Mouse (Mus musculus) hindbrain, embryonic 14.5 days (tissue): Measurements from ENCODE around the gene Lypd6b. TPM values are rescaled to one million over a fixed set of nuclear protein-coding genes. Genes with fewer than 3 reads are reported as not detected.

Source experiments
- ATAC-seq: fragments of 200-750 bp; cut with Nextera tagmentation; 2 replicates; pipeline ENCODE4 v1.8.0; 2017; ENCODE audit warnings: moderate number of reproducible peaks, mild to moderate bottlenecking, moderate TSS enrichment, moderate library complexity; ENCODE audit not compliant: low FRiP score
- DNase-seq: peaks from one replicate; pipeline ENCODE4 v3.0.0-alpha.2; 2015; ENCODE audit warnings: low spot score
- H3K27ac ChIP-seq: fragments of 300-500 bp; sonication (generic); 2 replicates; pipeline ENCODE4 v1.5.1; 2014; ENCODE audit warnings: mild to moderate bottlenecking, moderate library complexity
- H3K27me3 ChIP-seq: fragments of 300-500 bp; sonication (generic); 2 replicates; pipeline ENCODE4 v1.6.1; 2014; ENCODE audit warnings: mild to moderate bottlenecking, low read length, mixed read lengths; ENCODE audit not compliant: control insufficient read depth, insufficient read depth
- H3K36me3 ChIP-seq: fragments of 300-500 bp; sonication (generic); replicated peaks from 2 replicates; pipeline ENCODE4 v1.6.1; 2014; ENCODE audit not compliant: control insufficient read depth, insufficient read depth
- H3K4me1 ChIP-seq: fragments of 300-500 bp; sonication (generic); replicated peaks from 2 replicates; pipeline ENCODE4 v1.6.1; 2014; ENCODE audit warnings: antibody characterized with exemption, low read length, mixed read lengths; ENCODE audit not compliant: control insufficient read depth, insufficient read depth
- H3K4me2 ChIP-seq: fragments of 300-500 bp; sonication (generic); replicated peaks from 2 replicates; pipeline ENCODE4 v1.6.1; 2014; ENCODE audit warnings: mild to moderate bottlenecking, moderate library complexity
- H3K4me3 ChIP-seq: fragments of 300-500 bp; sonication (generic); replicated peaks from 2 replicates; pipeline ENCODE4 v1.5.1; 2014; ENCODE audit warnings: mild to moderate bottlenecking, low read length
- H3K9ac ChIP-seq: fragments of 300-500 bp; sonication (generic); 2 replicates; pipeline ENCODE4 v1.6.1; 2014
- H3K9me3 ChIP-seq: fragments of 300-500 bp; sonication (generic); 2 replicates; pipeline ENCODE4 v1.6.1; 2016; ENCODE audit warnings: low read length; ENCODE audit not compliant: control insufficient read depth
- WGBS: fragments of 180-500 bp; shearing (Covaris S2); extraction: QIAGEN DNeasy Blood & Tissue Kit; methylation state at CpG from one replicate; pipeline ENCODE4 v1.1.7; 2014; 5-methylcytosine and 5-hydroxymethylcytosine counted together
- polyA plus RNA-seq: library from polyadenylated mRNA; unstranded; fragments of >200 nt; fragmentation: Nextera tagmentation; extraction: Ambion mirVana; gene quantifications from 2 replicates; pipeline ENCODE4 v1.2.1, GENCODE M21; 2014

Gene Lypd6b
- polyA plus RNA-seq, 1 experiment from 2014 or later = 14.6 TPM

DNA sequence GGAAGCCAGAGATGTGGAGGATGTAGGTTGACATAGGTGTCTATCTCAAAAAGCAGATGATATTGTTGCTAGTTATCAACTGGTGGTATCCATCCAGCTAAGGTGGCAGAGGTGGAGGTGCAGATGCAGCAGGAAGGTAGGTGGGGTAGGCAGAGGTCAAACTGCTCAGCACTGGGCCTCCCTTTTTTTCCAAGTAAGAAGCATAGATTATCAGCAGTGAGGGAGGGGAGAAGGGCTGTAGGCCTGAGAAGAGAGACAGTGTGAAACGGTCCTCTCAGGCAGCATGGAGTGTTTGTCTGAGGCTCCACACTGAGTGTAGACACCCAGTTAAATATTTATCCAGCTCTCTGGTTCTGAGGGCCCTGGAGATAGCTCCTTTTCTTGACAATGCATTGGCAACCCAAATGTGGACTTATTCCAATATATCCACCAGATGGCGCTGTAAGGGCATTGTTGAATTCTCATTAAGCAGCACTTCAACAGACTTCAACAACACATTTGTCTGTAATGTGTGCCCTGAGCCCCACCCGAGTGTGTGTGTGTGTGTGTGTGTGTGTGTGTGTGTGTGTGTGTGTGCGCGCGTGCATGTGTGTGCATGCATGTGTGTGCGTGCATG lies 23.0 kb upstream of the Lypd6b start:
- Histone ChIP-seq H3K9me3 (no peaks in the 10 kb centered on the region), H3K9ac (no peak overlapping the region), H3K36me3 (peaks cover 81% of the 10 kb centered on the region), H3K4me3 (no peak overlapping the region), H3K4me1 (no peaks in the 10 kb centered on the region), H3K27ac (no peak overlapping the region), H3K27me3 (no peaks in the 10 kb centered on the region), H3K4me2 (no peak overlapping the region)
- WGBS = 58% methylated on average over 7 of the region's 7 CpGs
- DNase-seq (peak; percentile 95), ATAC-seq (peak; percentile 76)

DNA sequence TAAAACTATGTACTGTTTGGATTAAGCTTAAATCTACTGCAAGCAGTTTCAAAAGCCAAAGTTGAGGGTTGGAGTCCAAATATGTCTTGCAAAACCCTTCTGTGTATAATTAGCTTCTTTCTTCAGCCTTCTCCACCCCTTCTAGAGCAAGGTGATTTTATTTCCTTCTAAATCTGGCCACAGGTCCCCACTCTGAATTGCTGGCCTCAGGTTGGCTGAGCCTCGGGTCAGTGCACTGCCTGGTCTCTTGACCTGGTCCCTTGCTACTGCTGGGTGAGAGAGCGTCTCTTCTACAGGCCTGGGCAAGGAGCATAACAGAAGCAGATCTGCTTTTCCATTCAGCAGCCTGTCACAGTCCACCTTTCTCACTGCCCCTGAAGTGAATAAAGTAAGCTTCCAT lies 18.6 kb upstream of the Lypd6b start:
- Histone ChIP-seq H3K4me2 (no peak overlapping the region), H3K36me3 (peaks cover 75% of the 10 kb centered on the region), H3K4me3 (no peak overlapping the region), H3K9me3 (no peaks in the 10 kb centered on the region), H3K27me3 (no peaks in the 10 kb centered on the region), H3K27ac (no peak overlapping the region), H3K4me1 (no peaks in the 10 kb centered on the region), H3K9ac (no peak overlapping the region)
- no peak for DNase-seq
- no peak for ATAC-seq
- 72% methylated on average over 2 of the region's 2 CpGs for WGBS

DNA sequence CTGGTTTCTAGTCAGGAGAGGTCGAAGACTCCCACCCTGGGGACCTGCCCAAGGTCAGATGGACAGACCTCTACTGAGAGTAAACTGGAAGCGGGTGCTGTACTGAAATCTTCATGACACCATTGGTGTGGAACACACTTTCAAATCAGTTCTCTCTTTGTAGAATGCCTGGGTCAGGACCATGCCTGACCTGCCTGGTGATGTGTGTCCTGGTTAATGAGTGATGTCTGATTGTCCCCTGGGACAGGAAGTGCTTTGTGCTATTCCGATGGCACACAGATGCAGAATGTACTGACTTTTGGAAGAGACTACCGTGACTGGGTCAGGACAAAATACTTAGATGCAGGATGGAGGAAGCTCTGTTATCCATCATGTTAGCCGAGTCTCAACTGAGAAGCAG lies 17.0 kb upstream of the Lypd6b start:
- Histone ChIP-seq H3K4me3 (no peak overlapping the region), H3K27me3 (no peaks in the 10 kb centered on the region), H3K27ac (no peak overlapping the region), H3K4me2 (no peak overlapping the region), H3K9me3 (no peaks in the 10 kb centered on the region), H3K4me1 (no peaks in the 10 kb centered on the region), H3K36me3 (peaks cover 80% of the 10 kb centered on the region), H3K9ac (no peak overlapping the region)
- WGBS = 59% methylated on average over 5 of the region's 5 CpGs
- DNase-seq (no peak), ATAC-seq (no peak)

DNA sequence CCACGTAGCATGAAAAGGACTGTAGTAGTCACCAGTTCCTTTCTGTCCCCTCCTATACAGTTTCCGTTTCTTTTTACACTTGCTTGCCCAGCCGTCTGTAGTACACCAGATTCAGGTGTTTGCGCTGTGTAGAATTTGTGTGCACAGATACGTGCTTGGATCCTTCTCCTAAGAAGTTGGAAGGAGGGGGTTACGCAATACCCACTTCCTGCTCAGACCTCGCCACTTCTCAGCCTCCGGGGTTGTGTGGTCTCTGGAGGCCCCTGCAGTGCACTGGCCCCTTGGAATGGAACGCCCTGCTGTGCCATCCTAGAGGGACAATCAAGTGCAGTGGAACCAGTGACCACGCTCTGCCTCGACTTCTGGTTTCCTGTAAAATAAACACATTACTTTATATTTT lies 16.3 kb upstream of the Lypd6b start:
- H3K9me3 ChIP-seq = no peaks in the 10 kb centered on the region
- WGBS = 72% methylated on average over 11 of the region's 11 CpGs
- H3K4me2 ChIP-seq = no peak overlapping the region
- no peak overlapping the region for H3K4me3 ChIP-seq
- DNase-seq = no peak
- H3K9ac ChIP-seq = no peak overlapping the region
- no peaks in the 10 kb centered on the region for H3K27me3 ChIP-seq
- H3K27ac ChIP-seq = no peak overlapping the region
- H3K36me3 ChIP-seq = peaks cover 74% of the 10 kb centered on the region
- no peak for ATAC-seq
- no peaks in the 10 kb centered on the region for H3K4me1 ChIP-seq

DNA sequence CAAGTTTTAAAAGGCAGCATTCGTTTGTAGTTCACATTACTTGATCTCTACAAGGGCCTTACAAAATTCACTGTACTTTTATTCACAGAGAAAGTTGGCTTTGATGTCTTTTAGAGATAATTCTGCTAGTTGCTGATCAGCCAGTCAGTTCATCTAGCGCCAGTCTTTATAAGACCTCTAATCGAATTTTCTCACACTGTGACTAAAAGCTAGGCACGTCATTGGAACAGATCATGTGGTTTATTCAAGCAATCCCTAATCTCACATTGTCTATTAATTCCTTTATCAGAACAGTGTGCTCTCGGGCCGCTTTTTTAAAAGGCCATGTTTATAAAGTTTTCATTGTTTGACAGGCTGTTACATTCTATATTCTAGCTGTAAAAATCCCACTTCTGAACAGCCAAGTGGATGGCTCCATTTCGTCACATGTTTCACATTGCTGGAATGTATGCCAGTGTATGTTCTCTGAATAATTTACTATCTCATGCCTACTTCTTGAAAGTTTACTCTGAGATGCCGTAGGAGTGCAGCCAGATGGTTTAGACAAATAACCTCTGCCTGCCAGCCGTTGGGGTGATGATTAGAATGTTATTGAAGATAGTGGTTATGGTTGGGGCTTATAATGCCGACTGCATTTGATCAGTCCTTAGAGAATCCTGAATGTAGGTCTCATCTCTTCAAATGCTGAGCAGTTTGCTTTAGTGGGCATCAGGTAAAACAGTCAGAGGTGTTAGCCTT lies 14.1 kb upstream of the Lypd6b start:
- ATAC-seq (no peak), DNase-seq (no peak)
- Histone ChIP-seq H3K9me3 (no peaks in the 10 kb centered on the region), H3K36me3 (peaks cover 53% of the 10 kb centered on the region), H3K4me1 (no peaks in the 10 kb centered on the region), H3K4me3 (no peak overlapping the region), H3K27ac (no peak overlapping the region), H3K27me3 (no peaks in the 10 kb centered on the region), H3K9ac (no peak overlapping the region), H3K4me2 (no peak overlapping the region)
- 82% methylated on average over 10 of the region's 10 CpGs for WGBS

DNA sequence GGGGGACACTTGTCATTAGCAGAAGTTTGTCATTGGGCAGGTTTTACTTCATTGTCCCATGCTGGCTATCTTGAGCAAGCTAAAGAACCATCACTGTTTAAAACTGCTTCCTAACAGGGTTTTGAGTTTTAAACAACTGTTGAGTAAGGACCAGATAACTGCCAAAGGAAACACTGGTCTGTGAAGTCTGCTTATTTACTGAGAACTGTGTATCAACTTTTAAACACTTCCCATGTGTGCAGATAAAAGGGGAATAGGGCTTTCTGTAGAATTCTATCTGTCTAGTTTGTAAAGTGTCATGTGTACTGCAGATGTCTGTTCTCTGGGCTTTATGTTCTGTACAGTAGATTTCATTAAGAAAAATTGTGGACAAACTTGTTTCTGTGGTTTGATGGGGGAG lies 13.3 kb upstream of the Lypd6b start:
- no peaks in the 10 kb centered on the region for H3K27me3 ChIP-seq
- H3K4me3 ChIP-seq = no peak overlapping the region
- ATAC-seq = no peak

DNA sequence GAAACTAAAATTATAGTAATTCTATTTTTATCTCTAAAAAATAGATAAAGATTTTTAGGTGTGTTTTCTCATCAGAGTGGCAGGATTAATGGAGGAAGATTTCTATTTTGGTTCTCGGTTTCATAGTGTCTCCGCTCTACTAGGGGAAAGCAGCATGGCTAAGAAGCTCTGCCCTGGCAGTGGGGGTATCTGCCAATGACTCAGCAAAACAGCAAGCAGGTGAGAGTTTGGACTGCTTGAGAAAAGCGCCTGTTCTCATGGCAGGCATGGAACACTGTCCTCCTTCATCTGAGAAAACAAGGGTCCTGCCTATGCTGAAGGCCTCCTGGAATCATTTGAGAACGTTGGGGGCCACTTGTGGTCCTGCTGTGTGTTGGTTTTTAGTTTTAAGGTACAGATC lies 12.3 kb upstream of the Lypd6b start:
- no peak for ATAC-seq

More for the DNA sequence above, 13.3 kb upstream of the Lypd6b start:
- H3K36me3 ChIP-seq = peaks cover 45% of the 10 kb centered on the region
- H3K27ac ChIP-seq = no peak overlapping the region
- H3K4me1 ChIP-seq = no peaks in the 10 kb centered on the region
- no peaks in the 10 kb centered on the region for H3K9me3 ChIP-seq
- no peak for DNase-seq
- H3K9ac ChIP-seq = no peak overlapping the region
- no peak overlapping the region for H3K4me2 ChIP-seq

DNA sequence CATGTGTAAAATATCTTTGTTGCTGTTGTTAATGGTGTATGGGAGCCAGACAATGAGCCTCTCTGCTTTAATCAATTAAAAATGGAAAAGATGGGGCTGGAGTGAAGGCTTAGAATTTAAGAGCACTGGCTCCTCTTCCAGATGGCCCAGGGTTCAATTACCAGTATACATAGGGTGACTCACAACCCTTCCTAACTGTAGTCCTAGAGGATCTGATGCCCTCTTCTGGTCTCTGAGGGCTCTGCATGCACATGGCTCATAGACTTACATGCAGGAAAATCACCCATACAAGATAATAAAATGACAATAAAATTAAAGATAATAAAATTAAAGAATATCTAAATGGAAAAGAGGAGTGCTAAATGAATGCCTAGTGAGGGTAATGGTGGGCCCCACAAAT lies 11.8 kb upstream of the Lypd6b start:
- H3K36me3 ChIP-seq = peaks cover 29% of the 10 kb centered on the region
- DNase-seq = no peak
- H3K4me1 ChIP-seq = no peaks in the 10 kb centered on the region
- H3K9ac ChIP-seq = no peak overlapping the region
- no peak for ATAC-seq
- H3K27ac ChIP-seq = no peak overlapping the region
- no peak overlapping the region for H3K4me3 ChIP-seq
- no peaks in the 10 kb centered on the region for H3K27me3 ChIP-seq
- no peaks in the 10 kb centered on the region for H3K9me3 ChIP-seq
- H3K4me2 ChIP-seq = no peak overlapping the region

More for the DNA sequence above, 12.3 kb upstream of the Lypd6b start:
- H3K4me1 ChIP-seq = no peaks in the 10 kb centered on the region
- no peak for DNase-seq
- peaks cover 34% of the 10 kb centered on the region for H3K36me3 ChIP-seq
- WGBS = 91% methylated on average over 4 of the region's 4 CpGs
- H3K4me3 ChIP-seq = no peak overlapping the region
- no peaks in the 10 kb centered on the region for H3K9me3 ChIP-seq
- no peak overlapping the region for H3K9ac ChIP-seq
- H3K27ac ChIP-seq = no peak overlapping the region
- no peak overlapping the region for H3K4me2 ChIP-seq
- no peaks in the 10 kb centered on the region for H3K27me3 ChIP-seq

DNA sequence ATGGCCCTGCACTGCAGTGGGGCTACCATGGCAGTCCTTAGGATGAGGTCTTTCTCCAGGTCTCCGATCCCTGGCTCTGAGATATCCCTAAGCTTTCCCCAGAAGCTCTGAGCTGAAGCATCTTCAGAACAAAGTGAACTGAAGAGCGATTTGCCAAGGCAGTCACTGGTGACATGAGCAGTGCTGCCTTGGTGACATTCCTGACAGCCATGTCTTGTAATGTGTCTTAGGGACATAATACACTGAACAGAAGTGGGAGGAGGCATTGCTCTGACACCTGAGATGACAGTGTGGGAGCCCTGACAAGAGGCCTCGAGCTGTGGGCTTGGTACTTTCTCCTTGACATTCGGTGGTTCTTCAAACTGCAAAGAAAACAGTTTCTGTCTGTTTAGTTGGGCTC lies 11.1 kb upstream of the Lypd6b start:
- Histone ChIP-seq H3K4me3 (no peak overlapping the region), H3K9me3 (no peaks in the 10 kb centered on the region), H3K36me3 (peaks cover 23% of the 10 kb centered on the region; the same call in 1 of the 2 replicates), H3K4me1 (no peaks in the 10 kb centered on the region), H3K4me2 (no peak overlapping the region), H3K27me3 (no peaks in the 10 kb centered on the region), H3K27ac (no peak overlapping the region), H3K9ac (no peak overlapping the region)
- no peak for ATAC-seq
- DNase-seq = no peak
- whole genome bisulfite sequencing = 91% methylated on average over 4 of the region's 4 CpGs
